ENCODE assay signal across 12 mouse cellular contexts in genomic region chr6:134240988-134241387, GRCm38 (mm10).
DNase-seq lines count a peak whose midpoint lies in the region; ATAC-seq and TF ChIP-seq lines count a peak whose summit lies in the region.
"Had no signal": no experiment of that assay in that cellular context is flagged by ENCODE, and none has a peak within 500 bp of the region (broad histone marks: within the 10 kb centered on the region; RNA-seq: fewer than 3 reads in every experiment).

No protein-coding gene starts in this region.

- no peak for DNase-seq in hindbrain, postnatal 0 days (ENCODE audit: low spot score)
- DNase-seq in midbrain, postnatal 0 days (ENCODE audit: low spot score): no peak
- DNase-seq in midbrain, embryonic 10.5 days (ENCODE audit: low spot score): no peak
- DNase-seq in ZHBTc4 (ENCODE audit: low read depth, low spot score): peak; percentile 71
- DNase-seq in thymus, postnatal 25 days: peak; percentile 45
- DNase-seq in ovary, adult 18-20 months (ENCODE audit: low spot score): no peak
- DNase-seq in forebrain, embryonic 11.5 days (ENCODE audit: low spot score): no peak
- DNase-seq: adrenal gland, postnatal 36 days; gastrocnemius, postnatal 10 days; heart, postnatal 10 days; kidney, postnatal 14 days had no signal

- no peaks in the 10 kb centered on the region for H3K27me3 ChIP-seq in hindbrain, postnatal 0 days (ENCODE audit: insufficient read depth, low read length)
- H3K27me3 ChIP-seq in hindbrain, embryonic 12.5 days: no peaks in the 10 kb centered on the region
- H3K27me3 ChIP-seq in midbrain, postnatal 0 days (ENCODE audit: insufficient read depth, low read length): no peaks in the 10 kb centered on the region
- no peaks in the 10 kb centered on the region for H3K27me3 ChIP-seq in midbrain, embryonic 10.5 days (ENCODE audit: low read depth, poor library complexity, severe bottlenecking)
- H3K27me3 ChIP-seq in forebrain, embryonic 11.5 days (ENCODE audit: control insufficient read depth, insufficient read depth, low read length): no peaks in the 10 kb centered on the region

- H3K4me2 ChIP-seq in hindbrain, postnatal 0 days (ENCODE audit: low read depth, low read length): no peak overlapping the region
- no peak overlapping the region for H3K4me2 ChIP-seq in hindbrain, embryonic 12.5 days (replicated peaks)
- H3K4me2 ChIP-seq in midbrain, postnatal 0 days (ENCODE audit: low read depth, low read length, poor library complexity, severe bottlenecking): no peak overlapping the region
- H3K4me2 ChIP-seq in forebrain, embryonic 11.5 days (ENCODE audit: low read depth, low read length, severe bottlenecking): no peak overlapping the region

- H3K9ac ChIP-seq in hindbrain, postnatal 0 days (replicated peaks; ENCODE audit: low read length): no peak overlapping the region
- H3K9ac ChIP-seq in hindbrain, embryonic 12.5 days: no peak overlapping the region
- no peak overlapping the region for H3K9ac ChIP-seq in midbrain, postnatal 0 days (replicated peaks; ENCODE audit: low read length, poor library complexity, severe bottlenecking)
- H3K9ac ChIP-seq in forebrain, embryonic 11.5 days (ENCODE audit: low read length): no peak overlapping the region

- WGBS in hindbrain, postnatal 0 days: 98% methylated on average over 4 of the region's 4 CpGs
- 96% methylated on average over 4 of the region's 4 CpGs for WGBS in hindbrain, embryonic 12.5 days
- 99% methylated on average over 4 of the region's 4 CpGs for WGBS in midbrain, postnatal 0 days
- 94% methylated on average over 4 of the region's 4 CpGs for WGBS in midbrain, embryonic 10.5 days
- 96% methylated on average over 4 of the region's 4 CpGs for WGBS in forebrain, embryonic 11.5 days

- H3K9me3 ChIP-seq in hindbrain, postnatal 0 days (ENCODE audit: low read length): no peaks in the 10 kb centered on the region
- no peaks in the 10 kb centered on the region for H3K9me3 ChIP-seq in hindbrain, embryonic 12.5 days (replicated peaks)
- no peaks in the 10 kb centered on the region for H3K9me3 ChIP-seq in midbrain, postnatal 0 days (ENCODE audit: low read length)
- H3K9me3 ChIP-seq in midbrain, embryonic 10.5 days (replicated peaks): peaks cover 12% of the 10 kb centered on the region; the same call in 1 of the 2 replicates
- no peaks in the 10 kb centered on the region for H3K9me3 ChIP-seq in forebrain, embryonic 11.5 days (ENCODE audit: control insufficient read depth, low read length)

- no peak overlapping the region for H3K4me3 ChIP-seq in hindbrain, postnatal 0 days (ENCODE audit: low read length)
- H3K4me3 ChIP-seq in hindbrain, embryonic 12.5 days: no peak overlapping the region
- H3K4me3 ChIP-seq in midbrain, postnatal 0 days (ENCODE audit: low read depth, low read length): no peak overlapping the region
- no peak overlapping the region for H3K4me3 ChIP-seq in midbrain, embryonic 10.5 days
- H3K4me3 ChIP-seq in forebrain, embryonic 11.5 days (ENCODE audit: low read depth, low read length): no peak overlapping the region

- ATAC-seq in hindbrain, postnatal 0 days: no peak
- no peak for ATAC-seq in hindbrain, embryonic 12.5 days (ENCODE audit: low FRiP score)
- no peak for ATAC-seq in midbrain, postnatal 0 days (ENCODE audit: low FRiP score)
- no peak for ATAC-seq in forebrain, embryonic 11.5 days (replicated peaks; ENCODE audit: low FRiP score)

- H3K4me1 ChIP-seq in hindbrain, postnatal 0 days (ENCODE audit: insufficient read depth, low read length): no peaks in the 10 kb centered on the region
- no peaks in the 10 kb centered on the region for H3K4me1 ChIP-seq in hindbrain, embryonic 12.5 days
- no peaks in the 10 kb centered on the region for H3K4me1 ChIP-seq in midbrain, postnatal 0 days (ENCODE audit: insufficient read depth, low read length)
- H3K4me1 ChIP-seq in midbrain, embryonic 10.5 days: no peaks in the 10 kb centered on the region
- no peaks in the 10 kb centered on the region for H3K4me1 ChIP-seq in forebrain, embryonic 11.5 days (replicated peaks; ENCODE audit: control insufficient read depth, insufficient read depth, low read length)

- H3K36me3 ChIP-seq in hindbrain, postnatal 0 days (ENCODE audit: insufficient read depth, low read length): no peaks in the 10 kb centered on the region; the same call in 1 of the 2 replicates
- H3K36me3 ChIP-seq in hindbrain, embryonic 12.5 days: peaks cover 17% of the 10 kb centered on the region
- H3K36me3 ChIP-seq in midbrain, postnatal 0 days (ENCODE audit: insufficient read depth, low read length): no peaks in the 10 kb centered on the region
- H3K36me3 ChIP-seq in midbrain, embryonic 10.5 days: peaks cover 41% of the 10 kb centered on the region
- no peaks in the 10 kb centered on the region; the same call in 1 of the 2 replicates for H3K36me3 ChIP-seq in forebrain, embryonic 11.5 days (ENCODE audit: control insufficient read depth, insufficient read depth, low read length)

- peak; percentile 40 for TF ChIP-seq CTCF in hindbrain, postnatal 0 days (IDR thresholded peaks at IDR 0.05; ENCODE audit: low read depth)
- TF ChIP-seq CTCF in midbrain, postnatal 0 days (IDR thresholded peaks at IDR 0.05): peak; percentile 33

- no peak overlapping the region for H3K27ac ChIP-seq in hindbrain, postnatal 0 days
- no peak overlapping the region for H3K27ac ChIP-seq in hindbrain, embryonic 12.5 days
- no peak overlapping the region for H3K27ac ChIP-seq in midbrain, postnatal 0 days (ENCODE audit: low read depth, low read length)
- no peak overlapping the region for H3K27ac ChIP-seq in midbrain, embryonic 10.5 days (replicated peaks)
- no peak overlapping the region for H3K27ac ChIP-seq in forebrain, embryonic 11.5 days (ENCODE audit: low read depth, low read length)

Comparison
In these comparisons a context has a peak if more than half of its experiments do, and no peak if none do; other contexts are left out.
1. DNase-seq: peak in ZHBTc4 (single experiment) and thymus, postnatal 25 days (single experiment); none in hindbrain, postnatal 0 days (single experiment), midbrain, postnatal 0 days (single experiment), midbrain, embryonic 10.5 days (single experiment), ovary, adult 18-20 months (single experiment) and forebrain, embryonic 11.5 days (single experiment).